Mouse (Mus musculus): ENCODE data around the gene Pcdh9.

DNA sequence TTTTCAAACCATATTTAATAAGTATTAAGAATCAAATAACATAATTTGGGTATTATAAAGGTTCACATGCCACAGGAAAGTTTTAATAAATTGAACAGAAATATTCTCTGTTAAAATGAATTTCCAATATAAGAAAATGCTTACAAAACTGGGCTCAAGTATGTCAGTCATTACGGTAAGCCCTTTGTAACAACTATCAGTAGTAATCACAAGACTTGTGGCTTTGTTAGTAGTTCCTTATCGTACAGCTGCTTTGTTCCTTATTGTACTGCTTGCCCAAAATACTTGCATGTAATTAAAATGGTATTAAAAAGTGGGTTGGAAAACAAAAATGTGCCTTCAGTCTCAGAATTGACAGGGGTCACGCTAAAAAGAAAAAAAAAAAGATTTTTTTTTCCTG, 32.4 kb downstream of the Pcdh9 start:
- TF ChIP-seq CTCF (IDR thresholded peaks at IDR 0.05; ENCODE audit: insufficient read depth, low read depth, low read length) (no peak), POLR2A (IDR thresholded peaks at IDR 0.05; ENCODE audit: insufficient read depth, low read depth, low read length) (no peak)
